Mouse (Mus musculus) lung, adult 10 weeks (tissue): ENCODE measurements around the gene Myct1. TPM values are rescaled to one million over a fixed set of nuclear protein-coding genes. Genes with fewer than 3 reads are reported as not detected.

Experiments
- polyA plus RNA-seq: library from polyadenylated mRNA; stranded (reverse); fragments of 350-450 nt; fragmentation: Illumina TruSeq; extraction: RNeasy Lipid Tissue Mini Kit (QIAGEN cat#74804); gene quantifications from one replicate; pipeline ENCODE4 v1.2.3, GENCODE M21; 2014; ENCODE audit warnings: low read depth, low replicate concordance; ENCODE audit not compliant: insufficient read depth

The Myct1 gene
- 37.8 TPM for polyA plus RNA-seq

GRCm38 (mm10) chr10:5593464-5593863, at the start of gene Myct1:
Gene Myct1 (plus strand): TSS chr10:5593775.

GRCm38 (mm10) chr10:5551382-5551781, 42.2 kb upstream of the Myct1 start, which contains the start of gene Syne1:
Gene Syne1 (minus strand): TSS chr10:5551482.

GRCm38 (mm10) chr10:5639112-5639511, 45.5 kb downstream of the Myct1 start, which contains the start of gene Vip:
Gene Vip (plus strand): TSS chr10:5639218.

Other genes starting within 250 kb of the Myct1 start
- gene Syne1, start 42.3 kb upstream of the Myct1 start, polyA plus RNA-seq, result 7.4 TPM
- gene Vip, start 45.4 kb downstream of the Myct1 start, polyA plus RNA-seq, result 0.20 TPM
- 2.4 TPM for gene Fbxo5, start 211.8 kb downstream of the Myct1 start, polyA plus RNA-seq
- 8.6 TPM for gene Mtrf1l, start 230.1 kb downstream of the Myct1 start, polyA plus RNA-seq